Comparison of ENCODE assay signal across 21 mouse cellular contexts in genomic region chr13:97791664-97792063, GRCm38 (mm10). TPM values are rescaled to one million over a fixed set of nuclear protein-coding genes. Genes with fewer than 3 reads are reported as not detected.
DNase-seq lines count a peak whose midpoint lies in the region; ATAC-seq lines count a peak whose summit lies in the region.
"Had no signal": no experiment of that assay in that cellular context is flagged by ENCODE, and none has a peak within 500 bp of the region (broad histone marks: within the 10 kb centered on the region; RNA-seq: fewer than 3 reads in every experiment).

No protein-coding gene starts in this region.

- DNase-seq in forebrain, embryonic 14.5 days (ENCODE audit: low spot score): no peak
- peak; percentile 74 for DNase-seq in MN1 (ENCODE audit: low spot score)
- DNase-seq in cerebellum, adult 8-10 months: no peak
- no peak for DNase-seq in layer of hippocampus, postnatal 10 days (ENCODE audit: low spot score in 2 of 2)
- no peak for DNase-seq in left cerebral cortex, postnatal 14 days (ENCODE audit: low spot score in 2 of 2)
- DNase-seq: adrenal gland, postnatal 25 days; B cell, adult 2 months; cerebellum, adult 9-10 months; gastrocnemius, adult 2 months; heart, adult 18-20 months; heart, postnatal 4 days; kidney, adult 18-20 months; kidney, postnatal 4 days; lung, postnatal 36 days; spleen, adult 18-20 months; thymus, adult 18-20 months had no signal

- H3K9ac ChIP-seq in forebrain, embryonic 14.5 days (ENCODE audit: low read length): no peak overlapping the region
- H3K9ac ChIP-seq in forebrain, embryonic 16.5 days (replicated peaks; ENCODE audit: low read depth, low read length): no peak overlapping the region
- no peak overlapping the region for H3K9ac ChIP-seq in embryonic facial prominence, embryonic 12.5 days
- no peak overlapping the region for H3K9ac ChIP-seq in limb, embryonic 13.5 days

- intact Hi-C loops in left cerebral cortex, postnatal 14 days (cut with DNase I): no loop called here

- no peak overlapping the region for H3K4me3 ChIP-seq in forebrain, embryonic 14.5 days (ENCODE audit: low read depth, low read length)
- H3K4me3 ChIP-seq in forebrain, embryonic 16.5 days (replicated peaks; ENCODE audit: low read length): no peak overlapping the region
- no peak overlapping the region for H3K4me3 ChIP-seq in embryonic facial prominence, embryonic 12.5 days
- H3K4me3 ChIP-seq in limb, embryonic 13.5 days: no peak overlapping the region
- H3K4me3 ChIP-seq: gastrocnemius, adult 2 months had no signal

- 0 out of 2 replicates have a peak, but pooled peaks have one; percentile 29 for ATAC-seq in forebrain, embryonic 14.5 days
- no peak for ATAC-seq in forebrain, embryonic 16.5 days
- no peak for ATAC-seq in embryonic facial prominence, embryonic 12.5 days (ENCODE audit: insufficient number of reproducible peaks, insufficient read depth, low FRiP score, low TSS enrichment)
- ATAC-seq in limb, embryonic 13.5 days (ENCODE audit: low FRiP score, low read depth): peak; percentile 83
- ATAC-seq: Patski had no signal

- H3K4me2 ChIP-seq in forebrain, embryonic 14.5 days (ENCODE audit: low read length): no peak overlapping the region
- H3K4me2 ChIP-seq in forebrain, embryonic 16.5 days (ENCODE audit: low read length): no peak overlapping the region
- no peak overlapping the region for H3K4me2 ChIP-seq in embryonic facial prominence, embryonic 12.5 days (replicated peaks)
- 0 out of 2 replicates have a peak overlapping the region, but pooled peaks have one; percentile 9 for H3K4me2 ChIP-seq in limb, embryonic 13.5 days (replicated peaks)
- H3K4me2 ChIP-seq: midbrain, embryonic 11.5 days had no signal

- 64% methylated on average over 6 of the region's 6 CpGs for WGBS in forebrain, embryonic 14.5 days
- 57% methylated on average over 6 of the region's 6 CpGs for WGBS in forebrain, embryonic 16.5 days
- WGBS in embryonic facial prominence, embryonic 12.5 days: 37% methylated on average over 6 of the region's 6 CpGs
- WGBS in limb, embryonic 13.5 days: 5% methylated on average over 6 of the region's 6 CpGs

- no peaks in the 10 kb centered on the region for H3K9me3 ChIP-seq in forebrain, embryonic 14.5 days (replicated peaks; ENCODE audit: control insufficient read depth, low read length)
- no peaks in the 10 kb centered on the region for H3K9me3 ChIP-seq in forebrain, embryonic 16.5 days (ENCODE audit: control insufficient read depth, low read length)
- no peaks in the 10 kb centered on the region for H3K9me3 ChIP-seq in embryonic facial prominence, embryonic 12.5 days
- no peaks in the 10 kb centered on the region for H3K9me3 ChIP-seq in limb, embryonic 13.5 days

- H3K4me1 ChIP-seq in forebrain, embryonic 14.5 days (ENCODE audit: control insufficient read depth, insufficient read depth, low read length): peaks cover 5% of the 10 kb centered on the region
- peaks cover 2% of the 10 kb centered on the region; the same call in 1 of the 2 replicates for H3K4me1 ChIP-seq in forebrain, embryonic 16.5 days (replicated peaks; ENCODE audit: control insufficient read depth, insufficient read depth, low read length)
- peaks cover 20% of the 10 kb centered on the region; the same call in 1 of the 2 replicates for H3K4me1 ChIP-seq in embryonic facial prominence, embryonic 12.5 days
- peaks cover 45% of the 10 kb centered on the region for H3K4me1 ChIP-seq in limb, embryonic 13.5 days

- 0 out of 2 replicates have a peak overlapping the region, but pooled peaks have one; percentile 3 for H3K27ac ChIP-seq in forebrain, embryonic 14.5 days (ENCODE audit: low read depth, low read length)
- no peak overlapping the region for H3K27ac ChIP-seq in forebrain, embryonic 16.5 days (ENCODE audit: low read length)
- H3K27ac ChIP-seq in embryonic facial prominence, embryonic 12.5 days: peak overlapping the region; percentile 60; the same call in 1 of the 2 replicates
- peak overlapping the region; percentile 22; the same call in 1 of the 2 replicates for H3K27ac ChIP-seq in limb, embryonic 13.5 days
- H3K27ac ChIP-seq: gastrocnemius, adult 2 months had no signal

- no peaks in the 10 kb centered on the region for H3K36me3 ChIP-seq in forebrain, embryonic 14.5 days (ENCODE audit: control insufficient read depth, insufficient read depth, low read length)
- H3K36me3 ChIP-seq in forebrain, embryonic 16.5 days (ENCODE audit: control insufficient read depth, insufficient read depth): no peaks in the 10 kb centered on the region
- no peaks in the 10 kb centered on the region for H3K36me3 ChIP-seq in embryonic facial prominence, embryonic 12.5 days
- no peaks in the 10 kb centered on the region for H3K36me3 ChIP-seq in limb, embryonic 13.5 days

- H3K27me3 ChIP-seq in forebrain, embryonic 14.5 days (replicated peaks; ENCODE audit: control insufficient read depth, insufficient read depth, low read length): no peaks in the 10 kb centered on the region
- H3K27me3 ChIP-seq in forebrain, embryonic 16.5 days (replicated peaks; ENCODE audit: control insufficient read depth, insufficient read depth, low read length): no peaks in the 10 kb centered on the region
- no peaks in the 10 kb centered on the region for H3K27me3 ChIP-seq in embryonic facial prominence, embryonic 12.5 days
- peaks cover 4% of the 10 kb centered on the region; the same call in 1 of the 2 replicates for H3K27me3 ChIP-seq in limb, embryonic 13.5 days
- H3K27me3 ChIP-seq: Patski had no signal

RNA-seq across cellular contexts. Expression of gene Gm10260, which starts 31.2 kb away (rescaled TPM):
- 2.9 and 4.6 TPM in 2 replicates for polyA plus RNA-seq in forebrain, embryonic 14.5 days (2014; fragmentation: Nextera tagmentation; extraction: Ambion mirVana)
- 3.3 and 4.2 TPM in 2 replicates for polyA plus RNA-seq in forebrain, embryonic 16.5 days (2015; fragmentation: Nextera tagmentation; extraction: Ambion mirVana)
- 3.0 and 3.3 TPM in 2 replicates for polyA plus RNA-seq in embryonic facial prominence, embryonic 12.5 days (2016; fragmentation: Nextera tagmentation; extraction: Ambion mirVana)
- polyA plus RNA-seq in limb, embryonic 13.5 days (2015; fragmentation: Nextera tagmentation; extraction: Ambion mirVana): 6.6 and 7.5 TPM in 2 replicates
- total RNA-seq in layer of hippocampus, postnatal 10 days (2021): 100 to 1,000 TPM; 124 to 137 TPM
- total RNA-seq in left cerebral cortex, postnatal 14 days (2021): 10 to 100 TPM; 86.2 to 87.9 TPM

Comparison
In these comparisons a context has a peak if more than half of its experiments do, and no peak if none do; other contexts are left out.
1. ATAC-seq: peak in forebrain, embryonic 14.5 days (single experiment) and limb, embryonic 13.5 days (single experiment); none in forebrain, embryonic 16.5 days (single experiment) and embryonic facial prominence, embryonic 12.5 days (single experiment).